Mouse (Mus musculus) c-Kit-positive CD71-negative TER-119-negative erythroid progenitor cells, embryonic 14.5 days (primary cell): ENCODE results near the gene Prkaa2.

Experiments used
- DNase-seq: peaks from one replicate; pipeline ENCODE4 v3.0.0-alpha.2; 2013; ENCODE audit warnings: low read depth

Gene Prkaa2

GRCm38 (mm10) chr4:105108641-105109198 lies 970 bp downstream of the Prkaa2 start:
- DNase-seq, result no peak

GRCm38 (mm10) chr4:105107943-105108640 lies 1.6 kb downstream of the Prkaa2 start:
- no peak for DNase-seq

- no peak for DNase-seq
Observed at GRCm38 (mm10) chr4:105104099-105104872, 5.4 kb downstream of the Prkaa2 start.

- DNase-seq, result no peak
Observed at GRCm38 (mm10) chr4:105101337-105101688, 8.4 kb downstream of the Prkaa2 start.

GRCm38 (mm10) chr4:105100508-105101336 lies 9.0 kb downstream of the Prkaa2 start:
- no peak for DNase-seq

GRCm38 (mm10) chr4:105098660-105099059 lies 11.0 kb downstream of the Prkaa2 start:
- no peak for DNase-seq

GRCm38 (mm10) chr4:105098158-105098557 lies 11.5 kb downstream of the Prkaa2 start:
- no peak for DNase-seq

- DNase-seq, result no peak
Observed at GRCm38 (mm10) chr4:105095316-105095715, 14.4 kb downstream of the Prkaa2 start.

- DNase-seq, result no peak
Observed at GRCm38 (mm10) chr4:105093951-105094350, 15.7 kb downstream of the Prkaa2 start.

- DNase-seq, result no peak
Observed at GRCm38 (mm10) chr4:105090417-105090816, 19.3 kb downstream of the Prkaa2 start.

- no peak for DNase-seq
Observed at GRCm38 (mm10) chr4:105089386-105089785, 20.3 kb downstream of the Prkaa2 start.

- DNase-seq, result no peak
Observed at GRCm38 (mm10) chr4:105088671-105089070, 21.0 kb downstream of the Prkaa2 start.

- no peak for DNase-seq
Observed at GRCm38 (mm10) chr4:105076152-105076551, 33.5 kb downstream of the Prkaa2 start.

GRCm38 (mm10) chr4:105071761-105072427 lies 37.8 kb downstream of the Prkaa2 start:
- DNase-seq, result no peak

GRCm38 (mm10) chr4:105070982-105071381 lies 38.7 kb downstream of the Prkaa2 start:
- peak; percentile 33 for DNase-seq

GRCm38 (mm10) chr4:105051291-105051690 lies 58.4 kb downstream of the Prkaa2 start:
- no peak for DNase-seq

GRCm38 (mm10) chr4:105050041-105050440 lies 59.6 kb downstream of the Prkaa2 start:
- no peak for DNase-seq

GRCm38 (mm10) chr4:105034259-105034658 lies 75.4 kb downstream of the Prkaa2 start:
- no peak for DNase-seq

- no peak for DNase-seq
Observed at GRCm38 (mm10) chr4:105033153-105033552, 76.5 kb downstream of the Prkaa2 start.

- no peak for DNase-seq
Observed at GRCm38 (mm10) chr4:105031104-105031503, 78.6 kb downstream of the Prkaa2 start.

GRCm38 (mm10) chr4:105027278-105027677 lies 82.4 kb downstream of the Prkaa2 start:
- DNase-seq, result no peak
